Mouse (Mus musculus) limb, embryonic 12.5 days (tissue): ENCODE measurements at regions not wholly inside any gene's neighbourhood (a gene's known extent, or its start where the extent isn't known, plus 50 kb on each side); places are given as distances from the start of the nearest gene placed in this dataset.
"Not testable (repeated sequence)": the region's sequence is repeated elsewhere in the genome, so short reads cannot be mapped to it uniquely, and the experiment has no call there.

Experiments
- ATAC-seq: fragments of 200-750 bp; cut with Nextera tagmentation; 2 replicates; pipeline ENCODE4 v1.8.0; 2017; ENCODE audit warnings: low read depth, moderate TSS enrichment; ENCODE audit not compliant: insufficient number of reproducible peaks, insufficient read depth, low FRiP score, low TSS enrichment
- H3K27ac ChIP-seq: fragments of 300-500 bp; sonication (generic); 2 replicates; pipeline ENCODE4 v1.5.1; 2016; ENCODE audit warnings: mild to moderate bottlenecking, moderate library complexity
- H3K27me3 ChIP-seq: fragments of 300-500 bp; sonication (generic); 2 replicates; pipeline ENCODE4 v1.6.1; 2016; ENCODE audit warnings: mild to moderate bottlenecking, moderate library complexity
- H3K36me3 ChIP-seq: fragments of 300-500 bp; sonication (generic); 2 replicates; pipeline ENCODE4 v1.6.1; 2016; ENCODE audit warnings: mild to moderate bottlenecking, moderate library complexity
- H3K4me1 ChIP-seq: fragments of 300-500 bp; sonication (generic); replicated peaks from 2 replicates; pipeline ENCODE4 v1.6.1; 2016
- H3K4me2 ChIP-seq: fragments of 300-500 bp; sonication (generic); 2 replicates; pipeline ENCODE4 v1.6.1; 2016; ENCODE audit warnings: mild to moderate bottlenecking, moderate library complexity
- H3K4me3 ChIP-seq: fragments of 300-500 bp; sonication (generic); replicated peaks from 2 replicates; pipeline ENCODE4 v1.5.1; 2016; ENCODE audit warnings: mild to moderate bottlenecking
- H3K9ac ChIP-seq: fragments of 300-500 bp; sonication (generic); replicated peaks from 2 replicates; pipeline ENCODE4 v1.6.1; 2016; ENCODE audit warnings: mild to moderate bottlenecking, moderate library complexity
- H3K9me3 ChIP-seq: fragments of 300-500 bp; sonication (generic); 2 replicates; pipeline ENCODE4 v1.6.1; 2016; ENCODE audit warnings: mild to moderate bottlenecking, moderate library complexity
- WGBS: fragments of 180-500 bp; shearing (Covaris S2); methylation state at CpG from one replicate; pipeline ENCODE4 v1.1.7; 2016; 5-methylcytosine and 5-hydroxymethylcytosine counted together

GRCm38 (mm10) chr12:20292368-20292767 lies 338.1 kb downstream of the Gm21863 start:
- H3K4me1 ChIP-seq, H3K27ac ChIP-seq, ATAC-seq, H3K36me3 ChIP-seq, H3K9ac ChIP-seq, H3K4me3 ChIP-seq, H3K27me3 ChIP-seq, H3K4me2 ChIP-seq: not testable (repeated sequence)
- WGBS = 69% methylated on average over 3 of the region's 3 CpGs
- peaks cover 30% of the 10 kb centered on the region for H3K9me3 ChIP-seq

GRCm38 (mm10) chr12:20311951-20312849 lies 357.9 kb downstream of the Gm21863 start:
- not testable (repeated sequence) for H3K4me1 ChIP-seq, H3K36me3 ChIP-seq, H3K27ac ChIP-seq, ATAC-seq, H3K9ac ChIP-seq, H3K27me3 ChIP-seq, H3K4me2 ChIP-seq
- Histone ChIP-seq H3K9me3 (peaks cover 24% of the 10 kb centered on the region), H3K4me3 (peak overlapping the region; percentile 18; the same call in 1 of the 2 replicates)
- WGBS = 23% methylated on average over 93 of the region's 94 CpGs
